Mouse (Mus musculus) heart, postnatal 25 days (tissue): ENCODE measurements around the gene Ccdc170. TPM values are rescaled to one million over a fixed set of nuclear protein-coding genes. Genes with fewer than 3 reads are reported as not detected.
"Not testable (repeated sequence)": the region's sequence is repeated elsewhere in the genome, so short reads cannot be mapped to it uniquely, and the experiment has no call there.

Experiments used
- DNase-seq: peaks from one replicate; pipeline ENCODE4 v3.0.0; 2022; ENCODE audit warnings: low spot score
- intact Hi-C: fragments of 180-260 bp; cut with DNase I; formaldehyde crosslinking; loops from one replicate; pipeline ENCODE4 v1.15.1; 2025
- total RNA-seq, 2 experiments: library from RNA; stranded (reverse); gene quantifications; 2 replicates each; pipeline ENCODE4 v1.2.3; 2021

Gene Ccdc170
- total RNA-seq: under 1 TPM; 0.20 to 0.21 TPM

DNA sequence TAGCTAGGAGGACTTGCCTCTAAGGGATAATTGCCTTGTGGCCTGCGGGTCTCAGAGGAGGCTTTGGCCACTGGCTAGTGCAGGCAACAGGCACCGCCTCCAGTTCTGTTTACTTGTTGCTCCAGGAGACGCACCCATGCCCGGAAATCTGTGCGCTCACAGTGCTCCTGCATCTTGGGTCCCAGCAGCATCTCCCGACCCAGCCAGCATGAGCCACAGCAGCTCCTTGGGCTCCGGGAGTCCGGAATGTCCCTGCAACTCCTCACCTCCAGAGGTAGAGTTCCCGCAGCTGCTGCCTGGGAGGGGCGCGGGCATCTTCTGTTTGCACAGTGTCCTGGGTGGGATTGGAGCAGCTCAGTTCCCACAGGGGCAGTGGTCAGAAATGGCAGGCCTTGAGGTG lies at the start of gene Ccdc170:
Gene Ccdc170, plus strand, starts transcription at position 148 of the 400 bp plus-strand sequence.
- DNase-seq: peak; percentile 2
- intact Hi-C loops: no loop called here

DNA sequence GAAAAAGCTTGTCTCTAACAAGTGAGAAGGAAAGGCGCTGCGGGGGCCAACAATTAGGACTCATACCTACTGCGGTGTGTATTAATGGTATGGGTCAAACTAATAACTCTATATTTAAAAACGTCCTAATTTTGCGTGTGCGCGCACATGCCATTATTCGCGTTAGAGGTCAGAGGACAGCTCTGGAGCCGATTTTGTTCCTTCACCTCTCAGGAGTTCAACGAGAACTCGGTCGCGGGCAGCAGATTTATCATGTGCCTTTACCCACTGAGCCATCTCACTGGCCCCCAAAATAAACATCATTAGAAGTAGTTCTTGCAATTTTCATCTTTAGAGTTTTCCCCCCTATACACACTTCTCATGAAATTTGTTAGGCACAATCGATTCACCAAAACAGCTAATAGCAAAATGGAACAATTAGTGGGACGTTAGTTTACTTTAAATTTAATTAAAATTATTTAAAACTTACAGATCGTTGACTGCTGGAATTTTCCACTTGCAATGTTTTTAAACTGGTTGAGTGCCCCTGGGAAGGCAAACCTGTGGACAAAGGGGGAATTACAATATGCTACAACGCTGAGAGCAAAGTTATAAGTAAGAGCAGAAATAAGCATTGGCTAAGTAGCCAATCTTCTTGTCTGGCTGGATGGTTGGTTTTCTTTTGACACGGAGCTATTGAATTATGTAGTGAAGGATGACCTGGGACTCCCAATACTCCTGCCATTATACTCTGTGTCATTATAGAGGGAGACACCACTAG lies 49.1 kb upstream of the Ccdc170 start:
- no peak for DNase-seq
- intact Hi-C loops: loop anchor here (1.0 kb wide), 1 partner anchor 46 kb away; no protein-coding TSS in a partner anchor

DNA sequence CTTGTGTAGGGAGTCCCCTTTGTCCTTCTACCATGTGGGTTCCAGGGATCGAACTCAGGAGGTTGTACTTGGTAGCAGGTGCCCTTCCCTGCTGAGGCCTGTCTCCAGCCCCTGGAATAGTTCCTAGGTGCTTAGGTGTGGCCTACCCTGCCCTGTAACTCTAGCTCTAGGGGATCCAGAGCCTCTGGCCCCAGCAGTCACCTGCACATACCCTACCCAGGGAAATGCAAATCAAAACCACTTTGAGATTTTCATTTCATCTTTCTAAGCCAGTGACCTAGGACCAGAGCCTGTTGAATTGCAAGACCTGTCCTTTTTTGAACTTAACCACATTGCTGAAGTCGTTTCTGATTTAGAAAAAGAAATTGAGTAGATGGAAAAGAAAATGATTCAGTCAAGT lies 48.4 kb upstream of the Ccdc170 start:
- intact Hi-C loops, DNase-seq: not testable (repeated sequence)

DNA sequence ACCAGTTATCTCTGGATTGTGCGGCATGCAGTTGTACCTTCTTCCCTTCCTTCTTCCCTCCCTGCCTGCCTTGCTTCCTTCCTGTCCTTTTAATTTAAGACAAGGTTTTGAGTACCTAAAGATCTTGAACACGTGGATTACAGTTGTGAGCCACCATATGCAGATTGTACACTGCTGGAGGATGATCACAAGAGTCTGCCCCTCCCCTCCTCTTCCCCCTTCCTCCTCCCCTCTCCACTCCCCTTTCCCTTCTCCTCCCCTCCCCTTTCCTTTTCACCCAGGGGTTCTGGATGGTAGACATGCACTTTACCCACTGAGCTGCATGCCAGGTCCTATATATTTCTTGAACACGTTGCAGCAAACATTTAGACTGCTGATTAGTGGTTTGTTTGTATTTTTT lies 46.9 kb upstream of the Ccdc170 start:
- DNase-seq: no peak
- intact Hi-C loops: no loop called here

DNA sequence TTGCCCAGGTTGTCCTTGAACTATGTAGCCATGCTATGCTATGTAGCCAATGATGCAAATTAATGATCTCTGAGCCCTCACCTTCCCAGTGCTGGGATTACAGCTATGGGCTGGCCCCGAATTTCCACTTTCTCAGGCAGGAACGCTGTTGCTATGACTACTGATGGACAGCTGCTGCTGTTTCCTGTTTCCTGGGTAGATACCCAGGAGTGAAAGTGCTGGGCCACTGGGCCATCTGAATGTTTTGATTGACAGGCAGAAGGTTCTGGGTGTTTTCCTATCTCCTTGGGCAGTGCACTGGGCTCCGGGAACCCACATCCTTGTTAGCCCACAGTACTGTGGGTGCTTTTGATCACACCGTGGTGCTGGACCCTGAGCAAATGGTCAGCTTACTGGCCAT lies 25.9 kb upstream of the Ccdc170 start:
- intact Hi-C loops: no loop called here
- no peak for DNase-seq

DNA sequence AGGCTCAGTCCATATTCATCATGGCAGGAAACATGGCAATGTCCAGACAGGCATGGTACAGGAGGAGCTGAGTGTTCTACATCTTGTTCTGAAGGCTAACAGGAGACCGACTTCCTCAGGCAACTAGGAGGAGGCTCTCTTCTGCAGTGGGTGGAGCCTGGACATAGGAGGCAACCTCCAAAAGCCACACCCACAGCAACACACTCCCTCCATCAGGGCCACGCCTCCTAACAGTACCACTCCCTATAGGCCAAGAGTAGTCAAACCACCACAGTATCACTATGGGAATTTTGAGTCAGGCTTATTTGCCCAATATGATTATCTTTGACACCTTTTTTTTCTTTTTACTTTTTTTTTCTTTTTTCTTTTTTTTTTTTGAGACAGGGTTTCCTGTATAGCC lies 22.1 kb upstream of the Ccdc170 start:
- no peak for DNase-seq
- intact Hi-C loops: no loop called here

DNA sequence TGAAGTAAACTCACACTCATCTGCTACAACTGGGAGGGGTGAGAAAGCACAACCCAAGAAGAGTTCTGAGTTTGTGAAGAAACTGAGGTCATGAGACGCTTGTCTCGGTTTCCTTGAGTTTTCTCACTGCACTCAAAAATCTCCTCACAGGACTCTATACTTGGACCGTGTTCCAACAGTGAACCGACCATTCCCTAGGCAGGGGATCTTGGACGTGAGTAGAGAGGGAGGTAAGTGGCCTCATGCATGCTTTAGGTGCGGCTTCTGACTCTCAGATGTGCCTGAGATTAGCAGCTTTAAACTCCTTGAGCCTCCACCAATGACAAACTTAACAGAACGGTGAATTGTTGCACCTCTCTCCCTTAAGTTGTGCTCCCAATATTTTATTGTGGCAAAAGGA lies 16.5 kb upstream of the Ccdc170 start:
- DNase-seq: no peak
- intact Hi-C loops: no loop called here

DNA sequence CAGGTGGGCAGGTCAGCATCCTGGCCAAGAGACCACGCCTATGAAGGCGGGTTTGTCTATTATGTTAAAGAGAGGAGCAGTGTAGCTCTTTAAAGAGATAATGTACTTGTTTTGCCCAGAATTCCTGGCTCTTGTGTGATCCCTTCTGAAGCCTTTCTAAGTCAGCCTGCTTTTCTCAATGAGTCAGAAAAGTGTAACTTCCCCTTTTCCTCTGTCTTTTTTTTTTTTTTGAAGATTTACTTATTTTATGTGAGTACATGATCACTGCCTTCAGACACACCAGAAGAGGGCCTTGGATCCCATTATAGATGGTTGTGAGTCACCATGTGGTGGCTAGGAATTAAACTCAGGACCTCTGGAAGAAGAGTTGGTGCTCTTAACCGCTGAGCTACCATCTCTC lies 12.9 kb upstream of the Ccdc170 start:
- no peak for DNase-seq
- intact Hi-C loops: no loop called here

DNA sequence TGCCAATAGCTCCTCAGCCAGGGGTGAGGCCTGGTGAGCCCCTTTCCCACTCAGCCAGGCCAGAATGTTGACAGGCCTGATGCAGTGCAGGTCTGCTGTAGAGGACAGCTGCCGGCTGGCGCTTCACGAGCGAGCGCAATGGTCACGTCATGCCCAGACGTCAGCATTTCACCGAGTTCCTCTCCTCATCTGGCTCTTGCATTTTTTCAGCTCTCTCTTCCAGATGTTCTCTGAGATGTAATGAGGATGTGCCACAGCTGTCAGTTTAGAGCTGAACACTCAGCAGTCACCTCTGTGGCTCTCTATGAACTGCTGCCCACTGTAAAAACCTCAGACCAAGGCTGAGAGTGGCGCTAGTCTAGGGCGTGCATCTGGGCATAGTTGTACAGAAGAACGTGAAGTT lies 8.7 kb upstream of the Ccdc170 start:
- DNase-seq: no peak
- intact Hi-C loops: no loop called here

DNA sequence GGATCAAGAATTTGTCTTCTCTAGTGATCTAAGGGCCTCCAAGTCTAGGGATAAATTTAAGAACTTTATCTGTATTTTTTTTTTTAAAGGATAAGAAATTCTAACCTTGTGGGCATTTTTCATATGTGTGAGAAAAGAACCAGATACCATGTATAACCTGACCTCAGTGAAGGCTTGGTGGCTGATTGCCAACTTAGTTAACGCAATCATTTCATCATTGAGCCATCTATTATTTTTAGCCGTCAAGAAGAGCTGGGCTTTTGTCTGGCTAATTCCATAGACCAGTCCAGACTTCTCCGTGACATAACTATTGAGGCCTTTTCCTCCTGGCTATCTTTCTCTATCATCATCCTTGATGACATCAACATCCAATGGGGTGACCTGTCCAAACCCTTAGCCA lies 6.9 kb upstream of the Ccdc170 start:
- intact Hi-C loops: no loop called here
- no peak for DNase-seq

DNA sequence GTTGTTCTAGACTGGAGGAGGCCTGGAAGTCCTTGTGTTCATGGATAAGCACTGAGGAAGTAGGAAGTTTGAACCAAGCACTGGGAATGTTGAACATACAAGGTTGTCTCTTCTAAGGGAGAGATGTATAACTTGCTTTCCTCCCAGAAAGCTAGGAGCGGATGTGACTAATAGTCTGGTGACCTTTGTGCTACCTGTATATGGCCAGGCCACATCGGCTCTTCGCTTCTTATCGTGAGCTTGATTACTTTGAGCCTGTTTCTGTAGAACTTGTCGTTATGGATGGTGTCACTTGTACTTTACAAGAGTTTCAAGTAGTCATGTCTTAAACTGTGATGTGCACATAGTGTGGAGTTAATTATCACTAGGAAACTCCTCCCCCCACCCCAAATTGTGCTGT lies 5.7 kb upstream of the Ccdc170 start:
- no peak for DNase-seq
- intact Hi-C loops: no loop called here

DNA sequence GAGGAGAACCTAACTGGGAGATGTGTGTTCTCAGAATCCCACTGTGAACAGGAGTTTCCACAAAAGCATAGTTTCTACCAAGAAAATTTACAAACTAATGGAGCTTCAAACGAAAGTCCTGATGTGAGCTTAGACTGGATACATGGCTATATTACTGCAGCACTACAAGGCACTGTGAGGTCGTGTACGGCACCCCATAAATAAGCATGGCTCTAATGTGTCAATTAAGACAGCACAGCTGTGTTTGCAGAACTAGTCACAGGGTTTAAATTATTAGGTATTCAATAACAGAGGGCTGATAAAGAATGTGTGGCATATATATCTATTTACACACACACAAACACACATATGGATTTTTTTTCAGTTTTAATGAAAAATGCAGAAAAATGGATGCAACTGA lies 1.4 kb upstream of the Ccdc170 start:
- no peak for DNase-seq
- intact Hi-C loops: no loop called here

DNA sequence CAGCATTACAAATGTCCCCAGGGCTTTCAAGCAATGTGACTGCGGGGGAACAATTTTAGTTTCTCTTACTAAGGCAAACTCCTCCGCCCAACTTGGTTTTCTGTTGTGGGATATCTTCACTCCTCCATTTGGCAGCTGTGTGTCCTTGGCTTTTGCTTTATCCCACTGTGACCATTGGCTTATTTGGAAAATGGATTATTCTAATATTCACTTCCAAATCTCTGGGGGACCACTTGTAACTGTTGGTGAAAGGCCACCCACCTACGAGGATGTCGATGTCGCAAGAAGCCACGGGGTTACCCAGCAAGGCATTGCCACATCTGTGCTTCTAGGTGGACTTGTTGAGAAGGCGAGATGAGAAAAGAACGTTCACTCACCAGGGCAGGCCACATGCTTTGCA lies 607 bp upstream of the Ccdc170 start:
- intact Hi-C loops: no loop called here
- DNase-seq: peak; percentile 40

DNA sequence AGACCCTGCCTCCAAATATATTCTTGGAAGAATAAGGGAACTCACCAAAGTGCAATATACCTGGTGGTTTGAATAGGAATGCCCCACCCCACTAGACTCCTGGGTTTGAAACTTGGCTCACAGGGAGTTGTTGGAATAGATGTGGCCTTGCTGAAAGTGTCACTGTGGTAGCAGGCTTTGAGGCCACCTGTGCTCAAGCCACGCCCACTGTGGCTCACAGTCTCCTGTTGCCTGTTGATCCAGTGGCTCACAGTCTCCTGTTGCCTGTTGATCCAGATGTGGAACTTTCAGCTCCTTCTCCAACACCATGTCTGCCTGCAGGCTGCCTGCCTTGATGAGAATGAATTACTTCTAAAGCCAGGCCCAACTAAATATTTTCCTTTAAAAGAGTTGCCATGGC lies 1.5 kb downstream of the Ccdc170 start:
- intact Hi-C loops: no loop called here
- no peak for DNase-seq

DNA sequence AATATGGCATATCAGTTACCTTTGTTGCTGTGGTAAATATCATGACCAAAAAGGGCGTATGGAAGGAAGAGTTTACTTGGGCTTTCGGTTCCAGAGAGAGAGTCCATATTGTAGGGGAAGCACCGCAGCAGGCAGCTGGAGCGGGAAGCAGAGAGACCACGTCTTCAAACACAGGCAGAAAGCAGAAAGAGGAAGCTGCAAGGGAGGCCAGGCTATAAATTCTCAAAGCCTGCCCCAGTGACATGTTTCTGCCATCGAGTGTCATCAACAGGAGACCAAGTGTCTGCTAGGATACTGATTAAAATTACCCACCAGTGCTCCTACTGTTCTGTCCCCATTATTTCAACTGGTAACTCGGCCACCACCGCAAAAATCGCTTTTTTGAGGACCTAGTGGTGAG lies 2.7 kb downstream of the Ccdc170 start:
- DNase-seq: no peak
- intact Hi-C loops: no loop called here

DNA sequence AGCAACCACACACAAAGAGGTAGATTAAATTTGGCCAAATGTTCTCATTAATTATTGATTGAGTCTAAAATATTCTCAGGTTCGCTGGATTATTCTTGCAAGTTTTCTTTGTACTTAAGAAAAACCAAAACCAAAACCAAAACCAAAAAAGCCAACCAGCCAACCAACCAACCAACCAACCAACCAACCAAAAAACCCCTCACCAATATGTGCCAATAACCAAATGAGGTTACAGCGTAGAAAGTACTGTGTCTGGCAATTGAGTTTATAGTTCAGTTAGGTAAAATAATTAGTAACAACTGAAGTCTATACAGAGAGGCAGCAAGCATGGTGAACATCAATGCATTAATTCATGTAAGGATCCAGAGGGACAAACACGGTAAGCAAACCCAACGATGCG lies 7.6 kb downstream of the Ccdc170 start:
- intact Hi-C loops: no loop called here
- no peak for DNase-seq

DNA sequence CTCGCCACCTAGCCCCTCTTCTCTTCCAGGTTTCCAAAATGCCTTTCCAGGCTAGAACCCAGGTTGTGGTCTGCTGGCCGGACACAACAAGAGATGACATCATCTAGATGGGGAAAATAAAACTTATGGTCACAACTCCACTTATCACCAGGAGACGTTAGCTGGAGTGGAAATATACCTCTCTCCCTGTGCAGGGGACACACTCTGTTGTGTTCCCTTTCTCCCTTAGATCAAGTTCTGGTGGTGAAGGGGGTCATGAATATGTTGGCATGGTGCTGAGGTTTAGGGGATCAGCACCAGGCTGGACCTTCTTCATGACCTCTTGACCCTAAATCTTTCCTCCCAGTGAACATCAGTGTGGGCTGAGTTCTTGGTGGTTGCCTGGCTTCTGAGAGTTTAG lies 9.0 kb downstream of the Ccdc170 start:
- intact Hi-C loops: no loop called here
- no peak for DNase-seq

DNA sequence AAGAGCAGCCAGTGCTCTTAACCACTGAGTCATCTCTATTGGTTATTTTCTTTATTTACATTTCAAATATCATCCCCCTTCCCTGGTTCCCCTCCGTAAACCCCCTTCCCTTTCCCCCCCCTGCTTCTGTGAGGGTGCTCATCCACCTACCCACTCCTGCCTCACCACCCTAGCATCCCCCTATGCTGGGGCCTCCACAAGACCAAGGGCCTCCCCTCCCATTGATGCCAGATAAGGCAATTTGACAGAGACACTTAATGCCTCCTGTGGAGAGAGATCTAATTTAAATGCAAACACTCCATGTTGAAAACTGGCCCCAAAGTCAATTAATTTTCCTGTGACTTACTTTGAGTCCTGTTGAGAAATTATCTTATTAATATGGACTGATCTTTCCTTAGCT lies 9.7 kb downstream of the Ccdc170 start:
- intact Hi-C loops: no loop called here
- no peak for DNase-seq

DNA sequence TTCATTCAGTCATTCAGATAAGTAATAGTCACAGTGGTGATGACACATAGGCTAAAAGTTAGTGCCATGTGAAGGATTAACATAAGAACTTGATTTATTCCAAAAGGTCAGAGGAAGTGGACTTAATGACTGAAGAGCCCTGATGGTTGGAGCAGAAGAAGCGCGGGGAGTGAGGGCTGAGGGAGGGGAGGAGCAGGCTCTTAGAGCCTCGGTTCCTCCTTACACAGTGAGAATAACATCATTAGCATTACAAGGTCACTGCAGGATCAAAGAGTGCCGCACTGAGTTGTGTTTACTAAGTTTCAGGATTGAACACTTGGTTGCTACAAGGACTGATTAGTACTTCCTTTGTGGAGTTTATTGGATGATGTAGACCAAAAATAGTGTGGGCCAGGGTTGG lies 10.6 kb downstream of the Ccdc170 start:
- DNase-seq: no peak
- intact Hi-C loops: no loop called here

DNA sequence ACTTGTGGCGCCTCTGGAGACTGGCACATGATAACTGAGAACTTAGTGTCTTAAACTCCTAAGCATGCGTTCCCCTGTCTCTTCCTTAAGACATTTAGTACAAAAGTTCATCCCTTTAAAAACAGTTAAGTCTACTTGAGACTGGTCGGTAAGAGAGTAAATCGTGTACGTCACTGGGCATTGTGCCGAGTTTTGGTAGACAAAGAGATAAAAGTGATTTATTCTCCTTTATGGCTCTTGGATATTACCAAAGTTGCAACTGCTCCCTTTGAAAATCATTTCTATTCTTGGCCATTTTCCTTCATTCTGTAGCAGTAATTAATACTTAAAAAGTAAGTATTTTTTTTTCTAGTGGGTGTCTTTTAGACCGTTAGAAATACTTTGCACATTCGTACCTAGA lies 20.9 kb downstream of the Ccdc170 start:
- intact Hi-C loops: no loop called here
- DNase-seq: no peak

DNA sequence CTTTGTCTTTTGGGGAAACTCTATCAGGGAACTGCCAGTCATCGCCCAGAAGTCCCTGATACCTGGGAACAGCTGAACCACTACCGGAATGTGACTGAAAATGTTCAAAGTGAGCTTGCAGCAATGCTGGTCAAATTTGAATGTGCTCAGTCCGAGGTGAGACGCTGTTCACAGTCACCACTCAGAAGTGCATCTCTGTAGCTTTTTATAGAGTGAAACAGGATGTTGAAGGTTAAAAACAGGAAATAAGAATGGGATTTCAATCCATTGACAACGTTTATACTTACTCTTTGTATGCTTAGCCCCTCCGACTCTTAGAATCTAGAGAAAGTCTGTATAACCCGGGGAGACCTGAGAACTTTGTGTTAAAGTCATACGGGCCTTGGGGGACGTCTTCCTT lies 30.4 kb downstream of the Ccdc170 start:
- no peak for DNase-seq
- intact Hi-C loops: no loop called here

DNA sequence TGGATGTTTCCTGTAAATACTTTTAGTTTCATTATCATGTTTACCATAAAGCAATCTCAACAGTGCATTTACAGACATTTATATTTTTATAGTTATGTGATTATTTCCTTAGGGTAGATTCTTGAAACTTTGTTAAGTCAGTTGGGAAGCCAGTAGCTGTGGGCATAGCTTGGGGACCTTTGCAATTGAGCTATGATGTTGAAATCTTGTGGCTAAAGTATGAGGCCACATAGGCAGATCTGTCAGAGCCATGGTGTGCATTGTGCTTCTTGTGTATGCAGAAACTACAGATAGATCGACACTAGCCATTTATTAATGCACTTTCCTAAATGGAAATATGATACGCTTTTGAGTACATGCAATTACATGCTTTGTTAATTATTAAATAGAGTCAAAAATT lies 35.3 kb downstream of the Ccdc170 start:
- intact Hi-C loops: no loop called here

More for the DNA sequence above, 35.3 kb downstream of the Ccdc170 start:
- DNase-seq: no peak
